Mouse (Mus musculus): ENCODE measurements around the gene Kcnq1.

GRCm38 (mm10) chr7:143303557-143303956, 197.4 kb downstream of the Kcnq1 start:
- TF ChIP-seq CTCF (IDR thresholded peaks at IDR 0.05; ENCODE audit: borderline replicate concordance, insufficient read depth, low read depth, low read length): no peak
- TF ChIP-seq POLR2A (IDR thresholded peaks at IDR 0.05; ENCODE audit: borderline replicate concordance, insufficient read depth, low read length): no peak
